Mouse (Mus musculus) CH12F3 (cell line): ENCODE results near the gene Ppm1e.

Source experiments
- in situ Hi-C: fragments of 300-500 bp; cut with MboI; formaldehyde crosslinking; loops from 2 replicates; pipeline ENCODE4 v1.14.3; 2020; ENCODE audit warnings: low sequenced_read_pairs

The Ppm1e gene

GRCm38 (mm10) chr11:87254149-87254548, 104.7 kb downstream of the Ppm1e start:
- in situ Hi-C loops, result no loop called here

GRCm38 (mm10) chr11:87253294-87253693, 105.5 kb downstream of the Ppm1e start:
- in situ Hi-C loops, result no loop called here

- in situ Hi-C loops, result no loop called here
Measured at GRCm38 (mm10) chr11:87250132-87250531, 108.7 kb downstream of the Ppm1e start.

DNA sequence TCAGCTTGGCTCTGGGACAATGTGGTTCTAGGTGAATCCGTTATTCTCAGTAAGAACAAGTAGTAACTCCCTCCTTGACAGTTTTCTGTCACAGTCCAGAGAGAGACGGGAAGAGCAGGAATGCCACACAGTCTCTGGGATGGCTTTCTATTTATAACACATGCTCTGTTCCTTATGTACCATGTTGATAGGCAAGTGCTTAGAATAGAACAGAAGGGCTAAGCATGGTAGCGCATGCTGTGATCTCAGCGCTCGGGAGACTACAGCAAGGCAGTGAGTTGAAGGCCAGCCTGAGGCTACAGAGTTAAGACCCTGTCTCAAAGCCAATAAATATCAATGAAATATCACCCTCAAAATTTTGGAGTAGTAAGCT, 111.3 kb downstream of the Ppm1e start:
- in situ Hi-C loops, result no loop called here

DNA sequence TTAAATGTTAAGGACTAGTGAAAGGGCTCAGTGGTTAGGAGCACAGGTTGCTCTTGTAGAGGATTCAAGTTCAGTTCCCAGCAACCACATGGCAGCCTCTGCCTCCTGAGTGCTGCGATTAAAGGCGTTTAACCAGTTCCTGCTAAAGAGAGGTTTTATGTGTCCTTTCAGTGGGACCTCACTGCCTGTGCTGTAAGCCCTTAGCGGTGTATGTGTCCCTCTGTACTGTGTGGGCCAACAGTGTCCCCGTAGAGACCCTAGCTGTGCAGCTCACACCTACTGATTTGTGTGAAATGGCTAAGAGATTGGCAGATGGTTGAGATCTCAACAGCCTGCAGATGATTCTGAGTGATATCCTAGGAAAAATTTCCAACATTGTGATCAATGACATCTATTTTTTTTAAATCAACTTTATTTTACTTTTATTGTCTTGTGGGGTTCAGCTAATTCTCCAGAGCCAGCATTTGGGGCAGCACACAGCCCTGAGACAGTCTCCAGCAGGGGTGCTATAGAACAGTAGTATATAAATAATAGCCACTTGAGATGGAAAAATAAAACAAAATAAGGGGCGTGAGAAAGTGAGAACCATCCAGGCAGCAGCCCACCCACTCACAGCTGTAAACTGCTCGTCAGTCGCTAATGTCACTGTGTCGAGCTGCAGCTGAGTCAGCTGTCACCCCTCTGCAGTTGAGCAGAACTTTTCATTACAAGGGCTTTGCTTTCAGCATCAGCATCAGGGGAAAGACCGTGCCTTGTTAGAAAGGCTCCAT, 111.9 kb downstream of the Ppm1e start:
- in situ Hi-C loops, result no loop called here

GRCm38 (mm10) chr11:87246107-87246651, 112.6 kb downstream of the Ppm1e start:
- in situ Hi-C loops, result no loop called here

DNA sequence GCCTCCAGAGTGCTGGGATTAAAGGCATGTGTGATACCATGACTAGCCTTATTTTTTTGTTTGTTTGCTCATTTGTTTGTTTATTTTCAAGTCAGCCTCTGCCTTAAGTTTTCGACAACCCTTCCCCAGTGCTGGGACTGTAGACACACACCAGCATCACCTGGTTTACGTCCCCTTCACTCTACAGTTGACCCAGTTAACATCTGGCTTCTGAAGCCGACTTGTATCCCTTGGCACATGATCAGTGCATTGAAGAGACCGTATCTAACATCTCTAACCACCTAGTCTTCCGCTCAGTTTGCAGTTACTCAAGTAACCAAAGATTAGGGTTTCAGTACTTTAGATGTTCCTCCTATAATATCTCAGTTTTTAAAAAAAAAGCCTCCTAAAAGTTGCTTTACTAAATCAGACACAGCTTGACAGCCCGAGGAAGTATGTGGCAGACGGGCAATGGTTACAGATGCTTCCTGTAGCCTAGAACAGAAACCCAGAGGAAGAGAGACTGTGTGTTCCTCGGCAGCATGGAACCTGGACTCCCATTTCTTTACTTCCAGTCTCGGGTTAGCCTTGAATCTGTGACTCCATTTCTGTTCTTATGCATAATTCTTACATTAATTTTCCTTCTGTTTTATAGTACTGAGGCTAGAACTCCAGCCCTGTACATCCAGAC, 113.5 kb downstream of the Ppm1e start:
- in situ Hi-C loops, result no loop called here

- in situ Hi-C loops, result no loop called here
Measured at GRCm38 (mm10) chr11:87241256-87241655, 117.6 kb downstream of the Ppm1e start.

DNA sequence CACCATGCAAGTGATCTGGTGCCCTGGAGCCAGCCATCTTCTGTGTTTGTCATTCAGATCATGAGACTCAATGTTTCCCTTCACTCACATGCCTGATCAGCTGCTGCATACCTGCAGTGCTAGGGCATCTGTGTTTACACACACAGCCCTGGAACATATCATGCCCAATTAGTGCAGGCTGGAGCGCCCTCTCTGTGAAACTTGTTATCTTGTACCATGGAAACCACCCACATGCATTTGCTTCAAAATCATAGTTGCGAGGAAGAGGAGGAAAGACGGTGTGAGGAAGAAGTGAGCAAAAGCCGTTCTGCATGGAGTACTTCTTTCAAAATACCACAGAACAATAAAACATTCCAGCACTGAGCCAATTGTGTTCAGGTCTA, 118.0 kb downstream of the Ppm1e start:
- in situ Hi-C loops, result no loop called here

DNA sequence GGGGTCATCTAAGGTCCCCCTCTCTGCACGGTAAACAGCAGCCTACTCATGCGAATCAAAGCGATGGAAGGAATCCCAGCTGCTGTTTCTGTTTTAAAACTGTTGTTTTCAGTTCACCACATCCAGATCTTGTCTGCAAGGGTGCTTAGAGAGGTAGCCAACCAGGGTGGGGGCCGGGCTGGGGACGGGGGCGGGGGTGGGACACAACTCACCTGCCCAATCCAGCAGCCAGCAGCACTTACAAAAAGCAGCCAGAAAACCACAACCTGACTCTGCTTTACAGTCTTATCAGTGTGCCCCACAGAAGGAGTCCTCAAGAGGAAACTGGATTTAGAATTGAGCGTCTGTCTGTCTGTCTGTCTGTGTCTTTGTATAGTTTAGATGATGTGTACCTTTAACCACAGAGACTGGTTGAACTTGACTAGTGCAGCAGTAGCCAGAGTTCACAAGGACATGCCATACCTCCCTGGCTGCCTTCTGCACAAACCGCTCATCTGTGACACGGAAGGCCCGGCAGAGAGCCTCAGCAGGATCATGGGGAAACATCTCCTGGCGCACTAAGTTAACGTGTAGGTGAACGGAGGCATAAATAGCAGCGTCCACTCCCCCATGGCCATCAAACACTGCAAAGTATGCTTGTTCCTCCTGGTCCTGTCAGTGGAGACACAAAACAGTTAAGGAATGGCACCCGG, 118.5 kb downstream of the Ppm1e start:
- in situ Hi-C loops, result no loop called here

DNA sequence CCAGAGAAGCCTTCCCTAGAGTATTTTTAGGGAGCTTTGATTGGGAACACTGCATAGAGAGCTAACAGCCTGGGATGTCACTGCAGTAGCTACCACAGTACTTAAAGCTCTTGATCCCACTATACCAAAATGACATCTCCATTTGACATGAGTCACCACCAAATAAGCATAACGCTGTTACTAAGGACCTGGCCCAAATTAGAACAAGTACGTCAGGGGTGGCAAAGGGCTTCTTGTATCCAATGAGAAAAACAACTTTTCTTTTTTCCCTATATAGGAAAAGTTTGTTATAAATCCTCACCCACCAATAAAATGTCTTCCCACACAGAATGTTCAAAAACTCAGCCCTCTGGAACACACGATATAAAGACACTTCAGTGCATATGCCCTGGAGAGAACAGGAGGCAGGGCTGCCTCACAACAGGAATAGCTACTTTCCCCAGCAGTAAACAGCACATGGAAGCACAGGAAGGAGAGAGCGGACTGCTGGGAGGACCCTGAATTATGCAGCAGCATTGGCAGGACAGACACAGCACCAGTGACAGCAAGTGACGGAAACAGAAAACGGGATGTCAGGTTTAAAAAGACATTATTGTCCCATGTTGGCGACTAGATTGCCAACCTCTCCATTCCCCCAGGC, 119.8 kb downstream of the Ppm1e start:
- in situ Hi-C loops, result no loop called here

GRCm38 (mm10) chr11:87235486-87235872, 123.3 kb downstream of the Ppm1e start:
- in situ Hi-C loops, result no loop called here

DNA sequence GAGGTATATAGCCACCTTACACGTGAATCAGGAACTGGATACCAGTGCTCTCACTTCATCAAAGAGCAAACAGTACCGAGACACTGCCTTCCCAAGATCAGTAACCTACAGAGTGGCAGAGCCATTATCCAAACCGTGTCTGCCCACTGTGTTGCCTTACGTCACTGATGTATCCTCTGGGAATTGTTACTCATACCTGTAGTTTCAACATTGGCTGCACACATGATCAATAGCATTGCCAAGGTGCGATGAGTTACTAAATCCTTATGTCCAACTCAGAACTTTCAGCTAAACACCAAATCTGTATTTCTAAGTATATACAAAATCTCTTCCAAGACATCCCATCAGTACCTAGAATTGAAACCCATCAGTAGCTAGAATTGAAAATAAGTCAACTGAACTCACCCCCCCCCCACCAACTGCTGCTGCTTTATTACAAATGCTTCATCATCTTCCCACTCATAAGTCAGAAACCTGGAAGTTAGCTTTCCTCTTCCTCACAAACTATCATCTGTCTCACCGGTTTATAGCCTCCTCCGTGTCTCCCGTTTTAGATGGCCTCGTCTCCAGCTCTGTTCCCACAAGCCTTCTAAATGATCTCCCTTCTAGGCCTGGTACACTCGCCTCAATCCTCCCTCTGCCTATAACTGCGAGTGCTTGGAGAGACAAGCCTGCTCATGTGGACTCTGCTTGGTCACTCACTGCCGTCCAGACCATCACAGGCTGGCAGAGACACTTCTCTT, 123.9 kb downstream of the Ppm1e start:
- in situ Hi-C loops, result no loop called here

DNA sequence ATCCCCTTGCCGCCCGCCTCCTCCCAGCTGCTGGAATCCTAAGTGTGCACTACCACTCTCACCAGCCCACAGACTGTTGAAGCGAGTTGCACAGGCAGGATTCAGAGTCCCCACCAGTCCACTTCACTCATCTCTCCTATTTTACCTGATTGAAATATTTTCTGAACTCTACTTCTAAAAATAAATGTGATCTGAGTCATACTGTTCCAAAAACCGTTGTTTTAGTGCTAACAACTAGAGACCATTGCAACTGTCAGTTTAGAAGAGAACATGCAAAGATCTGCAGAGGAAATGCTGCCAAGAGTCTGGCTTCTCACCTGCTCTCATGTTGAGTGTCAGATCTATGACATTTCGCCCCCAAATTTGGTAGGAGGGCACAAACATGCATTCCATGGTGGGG, 125.4 kb downstream of the Ppm1e start:
- in situ Hi-C loops, result no loop called here

- in situ Hi-C loops, result loop anchor here (10.0 kb wide), 1 partner anchor 168 kb away; no protein-coding TSS in a partner anchor
Measured at GRCm38 (mm10) chr11:87227056-87227455, 131.8 kb downstream of the Ppm1e start.

- in situ Hi-C loops, result loop anchor here (10.0 kb wide), 1 partner anchor 172 kb away; no protein-coding TSS in a partner anchor
Measured at GRCm38 (mm10) chr11:87222686-87223085, 136.1 kb downstream of the Ppm1e start.

DNA sequence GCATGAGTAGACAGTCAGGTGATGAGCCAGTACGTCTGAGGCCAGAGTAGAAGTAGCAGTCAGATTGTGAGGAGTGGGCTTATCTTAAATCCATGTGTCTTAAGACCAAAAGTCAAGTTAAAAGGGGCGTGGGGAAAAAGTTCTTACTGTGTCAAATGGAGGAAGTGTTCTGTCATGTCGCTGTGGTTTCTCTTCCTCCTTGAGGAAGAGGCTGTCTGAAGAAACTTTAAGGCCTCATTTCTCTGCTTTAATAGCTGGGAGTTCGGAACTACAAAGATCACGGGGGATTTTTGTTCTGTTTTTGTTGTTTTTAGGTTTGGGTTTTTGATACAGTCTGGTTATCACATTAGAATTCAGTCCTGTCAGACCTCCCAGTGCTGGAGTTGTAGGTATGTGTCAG, 146.5 kb downstream of the Ppm1e start:
- in situ Hi-C loops, result no loop called here
